In the genomic region with DNA sequence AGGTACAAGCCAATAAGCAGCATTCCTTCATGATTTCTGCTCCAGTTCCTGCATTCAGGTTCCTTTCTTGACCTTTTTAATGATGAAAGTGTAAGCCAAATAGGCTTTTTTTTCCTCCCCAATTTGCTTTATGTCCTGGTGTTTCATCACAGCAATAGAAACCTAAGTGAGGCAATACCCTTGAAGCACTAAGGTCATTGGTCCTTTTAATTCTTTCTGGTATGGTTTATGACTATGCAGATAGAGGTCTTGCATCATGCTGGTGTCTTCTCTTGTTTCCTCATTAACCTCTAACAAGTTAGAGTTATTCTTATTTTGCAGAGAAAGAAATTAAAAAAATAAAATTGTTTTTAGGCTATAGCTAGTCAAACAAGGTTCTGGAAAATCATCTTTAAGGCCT, we compare ENCODE assay signal across 23 mouse cellular contexts.
DNase-seq lines count a peak whose midpoint lies in the region; ATAC-seq and TF ChIP-seq lines count a peak whose summit lies in the region.
"Had no signal": no experiment of that assay in that cellular context is flagged by ENCODE, and none has a peak within 500 bp of the region (broad histone marks: within the 10 kb centered on the region; RNA-seq: fewer than 3 reads in every experiment).

No protein-coding gene starts in this region.

- peaks cover 9% of the 10 kb centered on the region; the same call in 1 of the 2 replicates for H3K4me1 ChIP-seq in heart, embryonic 10.5 days
- no peaks in the 10 kb centered on the region for H3K4me1 ChIP-seq in forebrain, postnatal 0 days (ENCODE audit: insufficient read depth)
- H3K4me1 ChIP-seq: embryonic facial prominence, embryonic 15.5 days; forebrain, embryonic 10.5 days; forebrain, embryonic 12.5 days had no signal

- peak; percentile 95 for ATAC-seq in megakaryocyte, adult 5-6 weeks (ENCODE audit: poor library complexity, severe bottlenecking)
- no peak for ATAC-seq in forebrain, postnatal 0 days
- ATAC-seq: forebrain, embryonic 14.5 days had no signal

- no peak overlapping the region for H3K9ac ChIP-seq in forebrain, postnatal 0 days
- H3K9ac ChIP-seq: embryonic facial prominence, embryonic 13.5 days; embryonic facial prominence, embryonic 15.5 days; forebrain, embryonic 12.5 days had no signal

- H3K27me3 ChIP-seq in heart, embryonic 10.5 days (ENCODE audit: insufficient read depth, poor library complexity, severe bottlenecking), result no peaks in the 10 kb centered on the region
- no peaks in the 10 kb centered on the region for H3K27me3 ChIP-seq in forebrain, postnatal 0 days (ENCODE audit: insufficient read depth, low read length)
- H3K27me3 ChIP-seq: embryonic facial prominence, embryonic 13.5 days; embryonic facial prominence, embryonic 15.5 days; forebrain, embryonic 12.5 days had no signal

- peak overlapping the region; percentile 4; the same call in 1 of the 2 replicates for H3K27ac ChIP-seq in heart, embryonic 10.5 days
- peak overlapping the region; percentile 73; the same call in 1 of the 2 replicates for H3K27ac ChIP-seq in layer of hippocampus, adult 2 months
- H3K27ac ChIP-seq in forebrain, postnatal 0 days (ENCODE audit: low read depth, low read length), result no peak overlapping the region
- H3K27ac ChIP-seq: embryonic facial prominence, embryonic 13.5 days; embryonic facial prominence, embryonic 15.5 days; forebrain, embryonic 10.5 days; forebrain, embryonic 12.5 days had no signal

- H3K36me3 ChIP-seq in heart, embryonic 10.5 days, result no peaks in the 10 kb centered on the region
- no peaks in the 10 kb centered on the region for H3K36me3 ChIP-seq in forebrain, postnatal 0 days (ENCODE audit: insufficient read depth)
- H3K36me3 ChIP-seq: embryonic facial prominence, embryonic 13.5 days; embryonic facial prominence, embryonic 15.5 days; forebrain, embryonic 10.5 days; forebrain, embryonic 12.5 days had no signal

- H3K9me3 ChIP-seq in heart, embryonic 10.5 days, result no peaks in the 10 kb centered on the region
- no peaks in the 10 kb centered on the region for H3K9me3 ChIP-seq in forebrain, postnatal 0 days (ENCODE audit: low read length)
- H3K9me3 ChIP-seq: embryonic facial prominence, embryonic 13.5 days; embryonic facial prominence, embryonic 15.5 days; forebrain, embryonic 10.5 days; forebrain, embryonic 12.5 days had no signal

- no peak overlapping the region for H3K4me2 ChIP-seq in forebrain, postnatal 0 days (ENCODE audit: low read depth)
- H3K4me2 ChIP-seq: embryonic facial prominence, embryonic 13.5 days; embryonic facial prominence, embryonic 15.5 days; forebrain, embryonic 12.5 days had no signal

- TF ChIP-seq CTCF in layer of hippocampus, adult 2 months (conservative IDR thresholded peaks at IDR 0.05), result no peak
- TF ChIP-seq CTCF in forebrain, postnatal 0 days (IDR thresholded peaks at IDR 0.05; ENCODE audit: low read depth), result no peak

- DNase-seq in heart, embryonic 10.5 days (ENCODE audit: low spot score), result no peak
- no peak for DNase-seq in heart, postnatal 4 days
- DNase-seq in layer of hippocampus, adult 2 months (ENCODE audit: low spot score in 2 of 2), result no peak
- no peak for DNase-seq in layer of hippocampus, adult 18-20 months (ENCODE audit: low spot score in 2 of 2)
- DNase-seq in gastrocnemius, adult 18-20 months (ENCODE audit: low spot score), result no peak
- no peak for DNase-seq in forebrain, postnatal 0 days
- DNase-seq: adrenal gland, adult 2 months; adrenal gland, postnatal 10 days; adrenal gland, postnatal 25 days; cerebellum, adult 11 months; cerebellum, adult 18-20 months; cerebellum, adult 8-10 months; cerebellum, adult 9-11 months; cerebellum, postnatal 14 days; cerebellum, postnatal 36 days; embryo, embryonic 11 days had no signal

- no peak overlapping the region for H3K4me3 ChIP-seq in heart, embryonic 10.5 days
- H3K4me3 ChIP-seq in layer of hippocampus, adult 2 months, result no peak overlapping the region
- no peak overlapping the region for H3K4me3 ChIP-seq in forebrain, postnatal 0 days (ENCODE audit: low read depth, low read length)
- H3K4me3 ChIP-seq: embryonic facial prominence, embryonic 13.5 days; embryonic facial prominence, embryonic 15.5 days; erythroblast, embryonic 14.5 days; forebrain, embryonic 10.5 days; forebrain, embryonic 12.5 days had no signal
